In the genomic region with DNA sequence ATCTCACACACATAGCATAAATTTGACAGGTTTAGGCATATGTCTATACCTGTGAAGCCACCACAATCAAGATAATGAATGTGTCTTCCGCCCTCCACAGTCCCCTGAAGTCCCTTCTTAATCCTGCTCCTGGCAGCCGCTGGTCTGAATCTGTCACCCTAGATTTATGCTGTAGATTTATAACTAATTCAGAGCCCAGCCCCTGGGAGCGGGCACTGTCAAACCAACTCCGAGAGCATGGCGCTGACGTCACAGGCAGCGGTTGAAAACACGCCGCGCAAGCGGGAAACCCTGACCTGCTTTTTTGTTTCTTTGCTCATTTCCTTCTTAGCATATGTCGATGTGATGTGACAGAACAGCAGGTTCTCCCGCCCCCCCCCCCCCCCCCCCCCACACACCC, we compare ENCODE assay signal across 7 mouse cellular contexts. TPM values are rescaled to one million over a fixed set of nuclear protein-coding genes. Genes with fewer than 3 reads are reported as not detected.
DNase-seq lines count a peak whose midpoint lies in the region; ATAC-seq lines count a peak whose summit lies in the region.

No protein-coding gene starts in this region.

- no peak overlapping the region for H3K27ac ChIP-seq in lung, embryonic 16.5 days (ENCODE audit: low read length)
- no peak overlapping the region for H3K27ac ChIP-seq in forebrain, embryonic 16.5 days (ENCODE audit: low read length)
- H3K27ac ChIP-seq in limb, embryonic 15.5 days = no peak overlapping the region

- no peak overlapping the region for H3K9ac ChIP-seq in lung, embryonic 16.5 days (ENCODE audit: low read length)
- H3K9ac ChIP-seq in forebrain, embryonic 16.5 days (replicated peaks; ENCODE audit: low read depth, low read length) = peak overlapping the region; percentile 13; the same call in 1 of the 2 replicates
- H3K9ac ChIP-seq in limb, embryonic 15.5 days = no peak overlapping the region

- 46% methylated on average over 12 of the region's 13 CpGs for WGBS in lung, embryonic 16.5 days
- WGBS in forebrain, embryonic 16.5 days = 58% methylated on average over 12 of the region's 13 CpGs
- WGBS in limb, embryonic 15.5 days = 50% methylated on average over 12 of the region's 13 CpGs

- peak overlapping the region; percentile 5; the same call in 1 of the 2 replicates for H3K4me3 ChIP-seq in lung, embryonic 16.5 days (ENCODE audit: low read length)
- H3K4me3 ChIP-seq in forebrain, embryonic 16.5 days (replicated peaks; ENCODE audit: low read length) = peak overlapping the region; percentile 31
- no peak overlapping the region for H3K4me3 ChIP-seq in limb, embryonic 15.5 days

- ATAC-seq in lung, embryonic 16.5 days (ENCODE audit: low read depth) = no peak
- peak; percentile 69; the same call in 1 of the 2 replicates for ATAC-seq in forebrain, embryonic 16.5 days
- ATAC-seq in limb, embryonic 15.5 days (ENCODE audit: insufficient number of reproducible peaks, low FRiP score, low TSS enrichment, low read depth) = no peak
- ATAC-seq in neutrophil, adult 5-6 weeks (ENCODE audit: extremely low read depth, insufficient number of reproducible peaks, low FRiP score, poor library complexity, severe bottlenecking) = 0 out of 2 replicates have a peak, but pooled peaks have one; percentile 26

- H3K4me1 ChIP-seq in lung, embryonic 16.5 days (replicated peaks; ENCODE audit: control insufficient read depth, insufficient read depth, low read length) = no peaks in the 10 kb centered on the region
- no peaks in the 10 kb centered on the region for H3K4me1 ChIP-seq in forebrain, embryonic 16.5 days (replicated peaks; ENCODE audit: control insufficient read depth, insufficient read depth, low read length)
- H3K4me1 ChIP-seq in limb, embryonic 15.5 days = 0 out of 2 replicates have a peak, but pooled peaks cover 3% of the 10 kb centered on the region

- no peaks in the 10 kb centered on the region for H3K27me3 ChIP-seq in lung, embryonic 16.5 days (ENCODE audit: control insufficient read depth, insufficient read depth, low read depth, low read length)
- H3K27me3 ChIP-seq in forebrain, embryonic 16.5 days (replicated peaks; ENCODE audit: control insufficient read depth, insufficient read depth, low read length) = no peaks in the 10 kb centered on the region
- H3K27me3 ChIP-seq in limb, embryonic 15.5 days = no peaks in the 10 kb centered on the region

- H3K4me2 ChIP-seq in lung, embryonic 16.5 days (ENCODE audit: low read depth, low read length) = peak overlapping the region; percentile 47
- H3K4me2 ChIP-seq in forebrain, embryonic 16.5 days (ENCODE audit: low read length) = peak overlapping the region; percentile 46
- H3K4me2 ChIP-seq in limb, embryonic 15.5 days = peak overlapping the region; percentile 35

- DNase-seq in lung, postnatal 25 days (ENCODE audit: low spot score) = no peak
- DNase-seq in gastrocnemius, postnatal 14 days = no peak
- no peak for DNase-seq in layer of hippocampus, adult 18-20 months (ENCODE audit: low spot score in 2 of 2)

- intact Hi-C loops in gastrocnemius, postnatal 14 days (cut with DNase I; ENCODE audit: low total_unique reads) = no loop called here

- H3K9me3 ChIP-seq in lung, embryonic 16.5 days (ENCODE audit: control insufficient read depth, low read length) = no peaks in the 10 kb centered on the region
- H3K9me3 ChIP-seq in forebrain, embryonic 16.5 days (ENCODE audit: control insufficient read depth, low read length) = no peaks in the 10 kb centered on the region
- no peaks in the 10 kb centered on the region for H3K9me3 ChIP-seq in limb, embryonic 15.5 days

- no peaks in the 10 kb centered on the region for H3K36me3 ChIP-seq in lung, embryonic 16.5 days (ENCODE audit: control insufficient read depth, insufficient read depth, low read length)
- H3K36me3 ChIP-seq in forebrain, embryonic 16.5 days (ENCODE audit: control insufficient read depth, insufficient read depth) = no peaks in the 10 kb centered on the region
- H3K36me3 ChIP-seq in limb, embryonic 15.5 days = no peaks in the 10 kb centered on the region

RNA-seq across cellular contexts. Expression of a gene that starts 25.3 kb away (rescaled TPM):
- polyA plus RNA-seq in lung, embryonic 16.5 days (2015; fragmentation: Nextera tagmentation; extraction: Ambion mirVana) = 33.8 and 35.9 TPM in 2 replicates
- polyA plus RNA-seq in forebrain, embryonic 16.5 days (2015; fragmentation: Nextera tagmentation; extraction: Ambion mirVana) = 20.5 and 23.4 TPM in 2 replicates
- polyA plus RNA-seq in limb, embryonic 15.5 days (2015; fragmentation: Nextera tagmentation; extraction: Ambion mirVana) = 34.9 and 42.0 TPM in 2 replicates
- total RNA-seq in neutrophil, adult 5-6 weeks (2017) = 162 and 165 TPM in 2 replicates
- 10 to 100 TPM; 24.7 to 29.7 TPM for total RNA-seq in gastrocnemius, postnatal 14 days (2021)
- 10 to 100 TPM; 66.9 to 67.5 TPM for total RNA-seq in layer of hippocampus, adult 18-20 months (2021)

Comparison
In these comparisons a context has a peak if more than half of its experiments do, and no peak if none do; other contexts are left out.
1. ATAC-seq: peak in forebrain, embryonic 16.5 days (single experiment) and neutrophil, adult 5-6 weeks (single experiment); none in lung, embryonic 16.5 days (single experiment) and limb, embryonic 15.5 days (single experiment).
2. Peak in every context shown above with its lines, with median percentiles within 50 percentile points of each other: H3K4me2 ChIP-seq.